Mouse (Mus musculus) CH12.LX (cell line): ENCODE measurements at regions not wholly inside any gene's neighbourhood (a gene's known extent, or its start where the extent isn't known, plus 50 kb on each side); places are given as distances from the start of the nearest gene placed in this dataset.

Experiments used
- DNase-seq: peaks from one replicate; pipeline ENCODE4 v3.0.0-alpha.2; 2013; ENCODE audit errors: extremely low read depth
- H3K27ac ChIP-seq: 2 replicates; pipeline ENCODE4 v1.5.1; 2012; ENCODE audit warnings: low read depth, mild to moderate bottlenecking, control low read depth, moderate library complexity; ENCODE audit not compliant: insufficient read depth
- H3K27me3 ChIP-seq: replicated peaks from 2 replicates; pipeline ENCODE3; 2012; ENCODE audit warnings: inconsistent platforms
- H3K36me3 ChIP-seq, 2 experiments: replicated peaks in 1 of 2; 2 replicates each; pipeline versions ENCODE3 to v1.6.1; 2012; ENCODE audit warnings: inconsistent platforms in 1 of 2, low read length in 1 of 2, mild to moderate bottlenecking in 1 of 2, mixed read lengths in 1 of 2, moderate library complexity in 1 of 2; ENCODE audit not compliant: control insufficient read depth in 1 of 2, insufficient read depth in 1 of 2
- H3K4me1 ChIP-seq, 2 experiments: 2 replicates each; pipeline ENCODE4 v1.6.1; 2012; ENCODE audit warnings: inconsistent platforms in 1 of 2, moderate library complexity in 1 of 2; ENCODE audit not compliant: insufficient read depth in 2 of 2, control insufficient read depth in 1 of 2
- H3K4me2 ChIP-seq: 2 replicates; pipeline ENCODE4 v1.6.1; 2012; ENCODE audit warnings: low read depth, mild to moderate bottlenecking, control low read depth; ENCODE audit not compliant: poor library complexity, insufficient read depth, severe bottlenecking
- H3K4me3 ChIP-seq, 3 experiments: fragments of 150-350 bp in 1 of 3; sonication (generic) in 1 of 3; replicated peaks in 1 of 3; 2 replicates each; pipeline versions ENCODE3 to v1.5.1; 2011 to 2012; ENCODE audit warnings: low read depth in 2 of 3, low read length in 2 of 3, mild to moderate bottlenecking in 2 of 3, moderate library complexity in 2 of 3, control low read depth in 1 of 3, improper control_type of control experiment in 1 of 3, inconsistent platforms in 1 of 3, mixed read lengths in 1 of 3; ENCODE audit not compliant: poor library complexity in 1 of 3
- H3K79me2 ChIP-seq: replicated peaks from 2 replicates; pipeline ENCODE4 v1.6.1; 2012; ENCODE audit warnings: mild to moderate bottlenecking, moderate library complexity; ENCODE audit not compliant: control insufficient read depth, poor library complexity, insufficient read depth, severe bottlenecking; ENCODE audit errors: extremely low read depth
- H3K9ac ChIP-seq: 2 replicates; pipeline ENCODE4 v1.6.1; 2012; ENCODE audit warnings: low read depth, mild to moderate bottlenecking, control low read depth, moderate library complexity; ENCODE audit not compliant: insufficient read depth
- H3K9me3 ChIP-seq: replicated peaks from 2 replicates; pipeline ENCODE3; 2012; ENCODE audit warnings: low read length, inconsistent platforms, mixed read lengths
- CHD2 ChIP-seq: IDR thresholded peaks from 2 replicates; pipeline ENCODE4 v1.6.1; 2011; ENCODE audit warnings: low read length, improper control_type of control experiment
- E2F4 ChIP-seq: IDR thresholded peaks from 2 replicates; pipeline ENCODE4 v1.6.1; 2011; ENCODE audit warnings: low read depth, low read length, improper control_type of control experiment; ENCODE audit not compliant: insufficient replicate concordance
- EP300 ChIP-seq: IDR thresholded peaks from 2 replicates; pipeline ENCODE4 v1.6.1; 2011; ENCODE audit warnings: low read length, improper control_type of control experiment
- GABPA ChIP-seq: IDR thresholded peaks from 2 replicates; pipeline ENCODE4 v1.6.1; 2012; ENCODE audit warnings: low read depth, low read length, improper control_type of control experiment, inconsistent platforms; ENCODE audit not compliant: insufficient replicate concordance
- HCFC1 ChIP-seq: IDR thresholded peaks from 2 replicates; pipeline ENCODE4 v1.6.1; 2012; ENCODE audit warnings: low read depth, mild to moderate bottlenecking, inconsistent platforms, low read length, improper control_type of control experiment
- IRF4 ChIP-seq: IDR thresholded peaks from 2 replicates; pipeline ENCODE4 v1.6.1; 2014; ENCODE audit warnings: low read depth, mild to moderate bottlenecking, inconsistent platforms, low read length, improper control_type of control experiment
- MAFK ChIP-seq: IDR thresholded peaks from 2 replicates; pipeline ENCODE4 v1.6.1; 2011; ENCODE audit warnings: low read length, improper control_type of control experiment; ENCODE audit not compliant: insufficient replicate concordance
- MAX ChIP-seq: IDR thresholded peaks from 2 replicates; pipeline ENCODE4 v1.6.1; 2011; ENCODE audit warnings: low read length, improper control_type of control experiment
- MYC ChIP-seq: IDR thresholded peaks from 2 replicates; pipeline ENCODE4 v1.6.1; 2011; ENCODE audit warnings: low read depth, mild to moderate bottlenecking, improper control_type of control experiment, low read length
- NELFE ChIP-seq: IDR thresholded peaks from 2 replicates; pipeline ENCODE4 v1.6.1; 2011; ENCODE audit warnings: low read depth, low read length, improper control_type of control experiment
- PAX5 ChIP-seq: IDR thresholded peaks from 2 replicates; pipeline ENCODE4 v1.6.1; 2012; ENCODE audit warnings: low read length, inconsistent platforms, mixed read lengths
- RAD21 ChIP-seq: IDR thresholded peaks from 2 replicates; pipeline ENCODE4 v1.6.1; 2011; ENCODE audit warnings: low read depth, mild to moderate bottlenecking, low read length, improper control_type of control experiment, moderate library complexity
- TCF12 ChIP-seq: IDR thresholded peaks from 2 replicates; pipeline ENCODE4 v1.6.1; 2014; ENCODE audit warnings: low read depth, mild to moderate bottlenecking, inconsistent platforms, low read length, improper control_type of control experiment
- UBTF ChIP-seq: IDR thresholded peaks from 2 replicates; pipeline ENCODE4 v1.6.1; 2012; ENCODE audit warnings: low read depth, mild to moderate bottlenecking, inconsistent platforms, low read length, improper control_type of control experiment, moderate library complexity
- USF1 ChIP-seq: IDR thresholded peaks from 2 replicates; pipeline ENCODE4 v1.6.1; 2014; ENCODE audit warnings: low read depth, mild to moderate bottlenecking, inconsistent platforms, low read length, improper control_type of control experiment
- ZMIZ1 ChIP-seq: IDR thresholded peaks from 2 replicates; pipeline ENCODE4 v1.6.1; 2012; ENCODE audit warnings: low read depth, mild to moderate bottlenecking, inconsistent platforms, low read length, improper control_type of control experiment
- ZNF384 ChIP-seq: IDR thresholded peaks from 2 replicates; pipeline ENCODE4 v1.6.1; 2012; ENCODE audit warnings: low read depth, low read length, improper control_type of control experiment, inconsistent platforms
- dilution Hi-C: fragments of 300-500 bp; cut with MboI; formaldehyde crosslinking; loops from 2 replicates; pipeline ENCODE4 v1.14.3; 2020; ENCODE audit warnings: low sequenced_read_pairs; ENCODE audit not compliant: extremely low pct_unique_long_range_greater_than_20kb, extremely low pct_ligation_motif_present
- in situ Hi-C: fragments of 300-500 bp; cut with MboI; formaldehyde crosslinking; loops from 3 replicates; pipeline ENCODE4 v1.14.3; 2019; ENCODE audit warnings: low sequenced_read_pairs, low pct_ligation_motif_present, low pct_unique_long_range_greater_than_20kb, mixed read lengths

- dilution Hi-C loops (no loop called here), in situ Hi-C loops (no loop called here)
- no peak for DNase-seq
- Histone ChIP-seq H3K4me3 (no peak overlapping the region), H3K9me3 (no peaks in the 10 kb centered on the region), H3K27ac (no peak overlapping the region), H3K9ac (no peak overlapping the region), H3K4me1 (peaks cover 0 to 3% of the 10 kb centered on the region in 2 experiments; a peak in 1 of 4 replicates), H3K36me3 (no peaks in the 10 kb centered on the region), H3K79me2 (no peaks in the 10 kb centered on the region), H3K4me2 (no peak overlapping the region), H3K27me3 (no peaks in the 10 kb centered on the region)
- TF ChIP-seq CHD2: no peak
- no peak for TF ChIP-seq E2F4
- TF ChIP-seq TCF12: no peak
- TF ChIP-seq UBTF: no peak
- no peak for TF ChIP-seq ZMIZ1
- TF ChIP-seq HCFC1: no peak
- no peak for TF ChIP-seq USF1
Observed at GRCm38 (mm10) chr12:92739196-92739595, 890.2 kb upstream of the Sel1l start.

DNA sequence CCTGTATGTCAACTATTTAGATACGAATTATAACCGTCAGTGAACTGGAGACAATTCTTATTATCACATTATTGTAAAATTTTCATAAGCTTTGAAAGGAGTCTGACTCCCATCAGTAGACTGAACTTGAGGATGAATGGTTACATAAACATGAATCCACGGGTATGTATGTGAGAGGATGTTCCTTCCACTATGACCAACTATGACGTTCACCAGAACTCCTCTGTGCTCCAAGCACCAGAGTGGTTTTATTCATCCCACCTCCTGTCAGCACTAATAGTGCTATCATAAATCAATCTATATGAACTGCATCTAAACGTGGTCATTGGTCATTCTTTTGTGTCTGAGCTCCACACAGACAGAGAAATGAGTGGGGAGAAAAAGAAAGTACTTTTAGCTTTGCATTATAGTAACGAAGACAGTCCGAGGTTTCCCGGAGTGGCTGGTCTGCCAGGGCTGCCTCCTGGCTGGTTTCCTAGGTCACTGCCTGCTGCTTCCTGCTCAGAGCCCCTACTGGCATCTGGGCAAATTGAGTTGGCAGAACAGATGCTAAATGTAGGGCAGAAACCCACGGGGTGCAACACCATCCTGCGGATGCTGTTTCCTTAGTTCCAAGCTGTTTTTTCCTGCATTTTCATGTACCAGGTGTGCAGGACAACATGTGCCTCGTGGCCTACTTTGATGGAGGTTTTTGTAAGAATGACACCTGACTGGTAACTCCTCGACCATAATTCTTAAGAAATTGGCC is 888.8 kb upstream of the Sel1l start:
- Histone ChIP-seq H3K79me2 (no peaks in the 10 kb centered on the region), H3K9me3 (no peaks in the 10 kb centered on the region), H3K4me2 (peak overlapping the region; percentile 55), H3K4me1 (peaks cover 0 to 3% of the 10 kb centered on the region in 2 experiments; a peak in 1 of 4 replicates), H3K27ac (no peak overlapping the region), H3K36me3 (no peaks in the 10 kb centered on the region), H3K4me3 (no peak overlapping the region), H3K9ac (no peak overlapping the region), H3K27me3 (no peaks in the 10 kb centered on the region)
- in situ Hi-C loops (no loop called here), dilution Hi-C loops (no loop called here)
- DNase-seq: no peak
- TF ChIP-seq MYC (no peak), RAD21 (no peak), GABPA (no peak), ZNF384 (no peak), MAX (no peak), MAFK (no peak), IRF4 (no peak), UBTF (no peak), E2F4 (no peak), NELFE (no peak), EP300 (no peak), PAX5 (no peak)
